Mouse (Mus musculus): Measurements from ENCODE around the gene Mrps23. TPM values are rescaled to one million over a fixed set of nuclear protein-coding genes. Genes with fewer than 3 reads are reported as not detected.

Mrps23 gene
- total RNA-seq (2014; fragmentation: Nextera tagmentation) (41.2 and 68.7 TPM in 2 replicates), total RNA-seq (2017) (89.7 and 106 TPM in 2 replicates), polyA plus RNA-seq (2012) (238 and 268 TPM in 2 replicates)

- H3K4me1 ChIP-seq (ENCODE audit: insufficient read depth, low read depth, low read length): peaks cover 57% of the 10 kb centered on the region
- ATAC-seq (ENCODE audit: extremely low read depth, insufficient number of reproducible peaks, low FRiP score, poor library complexity, severe bottlenecking) (peak; percentile 88), DNase-seq (ENCODE audit: low spot score) (peak; percentile 90)
- H3K4me3 ChIP-seq (ENCODE audit: low read depth, low read length): peak within 1 kb of the TSS; percentile 99
- TF ChIP-seq POLR2AphosphoS5 (IDR thresholded peaks at IDR 0.05; ENCODE audit: insufficient replicate concordance, low read depth, low read length) (no peak), TAL1 (conservative IDR thresholded peaks at IDR 0.05; ENCODE audit: low read depth, low read length) (no peak), CTCF (IDR thresholded peaks at IDR 0.05; ENCODE audit: low read depth, low read length) (no peak), GATA2 (IDR thresholded peaks at IDR 0.05; ENCODE audit: borderline replicate concordance, low read depth, low read length) (no peak), GATA1 (IDR thresholded peaks at IDR 0.05; ENCODE audit: borderline replicate concordance, low read length) (no peak)
- H3K27me3 ChIP-seq (ENCODE audit: insufficient read depth, low read length): peaks cover 13% of the 10 kb centered on the region
- peaks cover 27% of the 10 kb centered on the region for H3K36me3 ChIP-seq (replicated peaks)
- no peaks in the 10 kb centered on the region for H3K9me3 ChIP-seq (replicated peaks)
Measured at GRCm38 (mm10) chr11:88203712-88204532, at the start of gene Mrps23. Gene Mrps23 (plus strand): TSS chr11:88204388.

GRCm38 (mm10) chr11:88154500-88154899 is 49.7 kb upstream of the Mrps23 start:
- no peak for TF ChIP-seq GATA1 (IDR thresholded peaks at IDR 0.05; ENCODE audit: borderline replicate concordance, low read length)
- no peak for TF ChIP-seq CTCF (IDR thresholded peaks at IDR 0.05; ENCODE audit: low read depth, low read length)
- TF ChIP-seq GATA2 (IDR thresholded peaks at IDR 0.05; ENCODE audit: borderline replicate concordance, low read depth, low read length): no peak
- no peak for TF ChIP-seq TAL1 (conservative IDR thresholded peaks at IDR 0.05; ENCODE audit: low read depth, low read length)
- no peak for TF ChIP-seq POLR2AphosphoS5 (IDR thresholded peaks at IDR 0.05; ENCODE audit: insufficient replicate concordance, low read depth, low read length)
- Histone ChIP-seq H3K27me3 (ENCODE audit: insufficient read depth, low read length) (peaks cover 86% of the 10 kb centered on the region), H3K4me3 (ENCODE audit: low read depth, low read length) (no peak overlapping the region), H3K9me3 (replicated peaks) (no peaks in the 10 kb centered on the region), H3K4me1 (ENCODE audit: insufficient read depth, low read depth, low read length) (peaks cover 57% of the 10 kb centered on the region), H3K36me3 (replicated peaks) (no peaks in the 10 kb centered on the region)
- ATAC-seq (ENCODE audit: extremely low read depth, insufficient number of reproducible peaks, low FRiP score, poor library complexity, severe bottlenecking) (no peak), DNase-seq (ENCODE audit: low spot score) (no peak)

GRCm38 (mm10) chr11:88155451-88155850 is 48.7 kb upstream of the Mrps23 start:
- Histone ChIP-seq H3K4me3 (ENCODE audit: low read depth, low read length) (no peak overlapping the region), H3K4me1 (ENCODE audit: insufficient read depth, low read depth, low read length) (peaks cover 58% of the 10 kb centered on the region), H3K36me3 (replicated peaks) (no peaks in the 10 kb centered on the region), H3K27me3 (ENCODE audit: insufficient read depth, low read length) (peaks cover 93% of the 10 kb centered on the region), H3K9me3 (replicated peaks) (no peaks in the 10 kb centered on the region)
- DNase-seq (ENCODE audit: low spot score) (no peak), ATAC-seq (ENCODE audit: extremely low read depth, insufficient number of reproducible peaks, low FRiP score, poor library complexity, severe bottlenecking) (no peak)
- TF ChIP-seq CTCF (IDR thresholded peaks at IDR 0.05; ENCODE audit: low read depth, low read length) (no peak), POLR2AphosphoS5 (IDR thresholded peaks at IDR 0.05; ENCODE audit: insufficient replicate concordance, low read depth, low read length) (no peak), GATA2 (IDR thresholded peaks at IDR 0.05; ENCODE audit: borderline replicate concordance, low read depth, low read length) (no peak)

- no peaks in the 10 kb centered on the region for H3K36me3 ChIP-seq (replicated peaks)
- H3K9me3 ChIP-seq (replicated peaks): no peaks in the 10 kb centered on the region
- peaks cover 61% of the 10 kb centered on the region for H3K4me1 ChIP-seq (ENCODE audit: insufficient read depth, low read depth, low read length)
- H3K4me3 ChIP-seq (ENCODE audit: low read depth, low read length): no peak overlapping the region
- no peak for ATAC-seq (ENCODE audit: extremely low read depth, insufficient number of reproducible peaks, low FRiP score, poor library complexity, severe bottlenecking)
- no peak for DNase-seq (ENCODE audit: low spot score)
- H3K27me3 ChIP-seq (ENCODE audit: insufficient read depth, low read length): peaks cover 97% of the 10 kb centered on the region
- TF ChIP-seq POLR2AphosphoS5 (IDR thresholded peaks at IDR 0.05; ENCODE audit: insufficient replicate concordance, low read depth, low read length) (no peak), CTCF (IDR thresholded peaks at IDR 0.05; ENCODE audit: low read depth, low read length) (no peak), GATA1 (IDR thresholded peaks at IDR 0.05; ENCODE audit: borderline replicate concordance, low read length) (no peak), TAL1 (conservative IDR thresholded peaks at IDR 0.05; ENCODE audit: low read depth, low read length) (no peak), GATA2 (IDR thresholded peaks at IDR 0.05; ENCODE audit: borderline replicate concordance, low read depth, low read length) (no peak)
Measured at GRCm38 (mm10) chr11:88155998-88156397, 48.2 kb upstream of the Mrps23 start.

- H3K4me3 ChIP-seq (ENCODE audit: low read depth, low read length): no peak overlapping the region
- no peaks in the 10 kb centered on the region for H3K9me3 ChIP-seq (replicated peaks)
- TF ChIP-seq GATA2 (IDR thresholded peaks at IDR 0.05; ENCODE audit: borderline replicate concordance, low read depth, low read length) (no peak), POLR2AphosphoS5 (IDR thresholded peaks at IDR 0.05; ENCODE audit: insufficient replicate concordance, low read depth, low read length) (no peak), TAL1 (conservative IDR thresholded peaks at IDR 0.05; ENCODE audit: low read depth, low read length) (no peak), CTCF (IDR thresholded peaks at IDR 0.05; ENCODE audit: low read depth, low read length) (no peak), GATA1 (IDR thresholded peaks at IDR 0.05; ENCODE audit: borderline replicate concordance, low read length) (no peak)
- no peaks in the 10 kb centered on the region for H3K36me3 ChIP-seq (replicated peaks)
- H3K4me1 ChIP-seq (ENCODE audit: insufficient read depth, low read depth, low read length): peaks cover 61% of the 10 kb centered on the region
- DNase-seq (ENCODE audit: low spot score) (no peak), ATAC-seq (ENCODE audit: extremely low read depth, insufficient number of reproducible peaks, low FRiP score, poor library complexity, severe bottlenecking) (no peak)
- peaks cover 96% of the 10 kb centered on the region for H3K27me3 ChIP-seq (ENCODE audit: insufficient read depth, low read length)
Measured at GRCm38 (mm10) chr11:88156403-88156802, 47.8 kb upstream of the Mrps23 start.

GRCm38 (mm10) chr11:88158842-88159246 is 45.3 kb upstream of the Mrps23 start:
- ATAC-seq (ENCODE audit: extremely low read depth, insufficient number of reproducible peaks, low FRiP score, poor library complexity, severe bottlenecking) (no peak), DNase-seq (ENCODE audit: low spot score) (no peak)
- no peaks in the 10 kb centered on the region for H3K36me3 ChIP-seq (replicated peaks)
- H3K4me1 ChIP-seq (ENCODE audit: insufficient read depth, low read depth, low read length): peaks cover 68% of the 10 kb centered on the region
- H3K27me3 ChIP-seq (ENCODE audit: insufficient read depth, low read length): peaks cover 93% of the 10 kb centered on the region
- H3K9me3 ChIP-seq (replicated peaks): no peaks in the 10 kb centered on the region
- TF ChIP-seq CTCF (IDR thresholded peaks at IDR 0.05; ENCODE audit: low read depth, low read length) (no peak), TAL1 (conservative IDR thresholded peaks at IDR 0.05; ENCODE audit: low read depth, low read length) (no peak), GATA2 (IDR thresholded peaks at IDR 0.05; ENCODE audit: borderline replicate concordance, low read depth, low read length) (no peak), GATA1 (IDR thresholded peaks at IDR 0.05; ENCODE audit: borderline replicate concordance, low read length) (no peak), POLR2AphosphoS5 (IDR thresholded peaks at IDR 0.05; ENCODE audit: insufficient replicate concordance, low read depth, low read length) (no peak)
- no peak overlapping the region for H3K4me3 ChIP-seq (ENCODE audit: low read depth, low read length)
